Mouse (Mus musculus): ENCODE data around the gene Hmcn2.
A peak's percentile ranks its signal among the peaks of the same experiment; 100 is the strongest.

Gene Hmcn2

GRCm38 (mm10) chr2:31482914-31483575 is 168.8 kb downstream of the Hmcn2 start:
- peak; percentile 54 for DNase-seq (ENCODE audit: low spot score)

- no peak for DNase-seq (ENCODE audit: low spot score)
These were observed 170.0 kb downstream of the Hmcn2 start for GRCm38 (mm10) chr2:31484187-31484586.

- no peak for DNase-seq (ENCODE audit: low spot score)
These were observed 175.0 kb downstream of the Hmcn2 start for GRCm38 (mm10) chr2:31489166-31489565.

- DNase-seq (ENCODE audit: low spot score): no peak
These were observed 176.3 kb downstream of the Hmcn2 start for GRCm38 (mm10) chr2:31490556-31490955.

- DNase-seq (ENCODE audit: low spot score): no peak
These were observed 178.1 kb downstream of the Hmcn2 start for GRCm38 (mm10) chr2:31492308-31492707.

- DNase-seq (ENCODE audit: low spot score): no peak
These were observed 179.0 kb downstream of the Hmcn2 start for GRCm38 (mm10) chr2:31493243-31493642.

- DNase-seq (ENCODE audit: low spot score): no peak
These were observed 180.1 kb downstream of the Hmcn2 start for GRCm38 (mm10) chr2:31494315-31494714.

GRCm38 (mm10) chr2:31495046-31495476 is 180.8 kb downstream of the Hmcn2 start:
- no peak for DNase-seq (ENCODE audit: low spot score)

GRCm38 (mm10) chr2:31496141-31496540 is 181.9 kb downstream of the Hmcn2 start:
- DNase-seq (ENCODE audit: low spot score): no peak

GRCm38 (mm10) chr2:31497113-31497512 is 182.9 kb downstream of the Hmcn2 start:
- no peak for DNase-seq (ENCODE audit: low spot score)

GRCm38 (mm10) chr2:31497635-31498034 is 183.4 kb downstream of the Hmcn2 start:
- no peak for DNase-seq (ENCODE audit: low spot score)

- no peak for DNase-seq (ENCODE audit: low spot score)
These were observed 185.4 kb downstream of the Hmcn2 start for GRCm38 (mm10) chr2:31499327-31500291.

GRCm38 (mm10) chr2:31500292-31501204 is 186.3 kb downstream of the Hmcn2 start:
- no peak for DNase-seq (ENCODE audit: low spot score)

- no peak for DNase-seq (ENCODE audit: low spot score)
These were observed 187.4 kb downstream of the Hmcn2 start for GRCm38 (mm10) chr2:31501448-31502130.

- no peak for DNase-seq (ENCODE audit: low spot score)
These were observed 188.7 kb downstream of the Hmcn2 start for GRCm38 (mm10) chr2:31502616-31503522.

GRCm38 (mm10) chr2:31505472-31505871 is 191.3 kb downstream of the Hmcn2 start:
- no peak for DNase-seq (ENCODE audit: low spot score)

GRCm38 (mm10) chr2:31508851-31509250 is 194.6 kb downstream of the Hmcn2 start:
- DNase-seq (ENCODE audit: low spot score): no peak

All from spleen, adult 12 weeks (tissue).